Mouse (Mus musculus): ENCODE data around the gene Fhl2.

Fhl2 gene

GRCm38 (mm10) chr1:43196661-43197241, at the start of gene Fhl2:
Gene Fhl2, minus strand, starts transcription at chr1:43196984.
- no peak for DNase-seq (ENCODE audit: low read depth)

- no peak for DNase-seq (ENCODE audit: low read depth)
Observed at GRCm38 (mm10) chr1:43245014-43245413, 48.2 kb upstream of the Fhl2 start.

- no peak for DNase-seq (ENCODE audit: low read depth)
Observed at GRCm38 (mm10) chr1:43241208-43241607, 44.4 kb upstream of the Fhl2 start.

- DNase-seq (ENCODE audit: low read depth), result no peak
Observed at GRCm38 (mm10) chr1:43239796-43240313, 43.1 kb upstream of the Fhl2 start.

- no peak for DNase-seq (ENCODE audit: low read depth)
Observed at GRCm38 (mm10) chr1:43238471-43238870, 41.7 kb upstream of the Fhl2 start.

GRCm38 (mm10) chr1:43237360-43238235, 40.8 kb upstream of the Fhl2 start:
- no peak for DNase-seq (ENCODE audit: low read depth)

- no peak for DNase-seq (ENCODE audit: low read depth)
Observed at GRCm38 (mm10) chr1:43225531-43226151, 28.9 kb upstream of the Fhl2 start.

- no peak for DNase-seq (ENCODE audit: low read depth)
Observed at GRCm38 (mm10) chr1:43224943-43225342, 28.2 kb upstream of the Fhl2 start.

GRCm38 (mm10) chr1:43224171-43224570, 27.4 kb upstream of the Fhl2 start:
- peak; percentile 68 for DNase-seq (ENCODE audit: low read depth)

- no peak for DNase-seq (ENCODE audit: low read depth)
Observed at GRCm38 (mm10) chr1:43223097-43223496, 26.3 kb upstream of the Fhl2 start.

- no peak for DNase-seq (ENCODE audit: low read depth)
Observed at GRCm38 (mm10) chr1:43218016-43218680, 21.4 kb upstream of the Fhl2 start.

GRCm38 (mm10) chr1:43215601-43216000, 18.8 kb upstream of the Fhl2 start:
- no peak for DNase-seq (ENCODE audit: low read depth)

GRCm38 (mm10) chr1:43211274-43211673, 14.5 kb upstream of the Fhl2 start:
- DNase-seq (ENCODE audit: low read depth), result no peak

GRCm38 (mm10) chr1:43210285-43210684, 13.5 kb upstream of the Fhl2 start:
- DNase-seq (ENCODE audit: low read depth), result no peak

GRCm38 (mm10) chr1:43207147-43207546, 10.4 kb upstream of the Fhl2 start:
- DNase-seq (ENCODE audit: low read depth), result no peak

GRCm38 (mm10) chr1:43203282-43203681, 6.5 kb upstream of the Fhl2 start:
- no peak for DNase-seq (ENCODE audit: low read depth)

GRCm38 (mm10) chr1:43202226-43202625, 5.4 kb upstream of the Fhl2 start:
- DNase-seq (ENCODE audit: low read depth), result no peak

GRCm38 (mm10) chr1:43201796-43202195, 5.0 kb upstream of the Fhl2 start:
- DNase-seq (ENCODE audit: low read depth), result no peak

- DNase-seq (ENCODE audit: low read depth), result no peak
Observed at GRCm38 (mm10) chr1:43199867-43200240, 3.1 kb upstream of the Fhl2 start.

- DNase-seq (ENCODE audit: low read depth), result no peak
Observed at GRCm38 (mm10) chr1:43199210-43199866, 2.6 kb upstream of the Fhl2 start.

- no peak for DNase-seq (ENCODE audit: low read depth)
Observed at GRCm38 (mm10) chr1:43196059-43196458, 725 bp downstream of the Fhl2 start.

GRCm38 (mm10) chr1:43193423-43193822, 3.4 kb downstream of the Fhl2 start:
- no peak for DNase-seq (ENCODE audit: low read depth)
